Mouse (Mus musculus): ENCODE data around the gene Ltb4r2. TPM values are rescaled to one million over a fixed set of nuclear protein-coding genes. Genes with fewer than 3 reads are reported as not detected.
"Not testable (repeated sequence)": the region's sequence is repeated elsewhere in the genome, so short reads cannot be mapped to it uniquely, and the experiment has no call there.

The Ltb4r2 gene
- polyA plus RNA-seq, 1 experiment from 2014 or later: 0.27 TPM

DNA sequence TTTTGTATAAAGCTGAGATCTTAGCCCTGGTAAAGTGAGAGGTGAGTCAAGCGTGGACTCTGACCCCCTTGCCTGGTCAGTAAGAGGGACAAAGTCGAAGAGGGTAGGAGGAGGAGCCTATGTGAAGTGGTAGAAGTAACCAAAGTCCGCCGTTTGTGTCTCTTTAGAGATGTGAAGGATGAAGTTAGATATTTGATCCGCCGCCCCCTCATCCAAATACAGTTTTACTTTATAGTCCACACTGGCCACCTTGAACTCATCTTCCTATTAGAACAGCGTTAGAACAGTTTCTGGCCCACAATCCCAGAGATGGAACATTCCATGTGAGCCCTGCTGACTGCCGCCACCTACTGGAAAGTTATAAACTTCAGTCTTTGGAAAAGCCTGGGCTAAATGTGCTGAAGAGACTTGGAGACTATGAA is 2.9 kb upstream of the Ltb4r2 start, which contains the start of gene Cideb:
TSS of gene Cideb (minus strand) at position 96 of the 422 bp plus-strand sequence.
- WGBS: 6% methylated on average over 8 of the region's 8 CpGs
- ATAC-seq (ENCODE audit: insufficient number of reproducible peaks, insufficient read depth, low FRiP score, low read depth): no peak
- no peak within 1 kb of the TSS for H3K27ac ChIP-seq (replicated peaks in 1 of 2; ENCODE audit: control insufficient read depth in 1 of 2, insufficient read depth in 1 of 2, low read depth in 2 of 2, low read length in 2 of 2)
- H3K4me2 ChIP-seq (ENCODE audit: low read length): peak within 1 kb of the TSS; percentile 48
- no peak within 1 kb of the TSS for H3K9ac ChIP-seq (ENCODE audit: low read length)
- peaks cover 29% of the 10 kb centered on the region for H3K36me3 ChIP-seq (ENCODE audit: control insufficient read depth, insufficient read depth, low read length)
- peaks cover 15% of the 10 kb centered on the region for H3K27me3 ChIP-seq (ENCODE audit: control insufficient read depth, insufficient read depth, low read length)
- no peaks in the 10 kb centered on the region for H3K9me3 ChIP-seq (ENCODE audit: control insufficient read depth, low read length)
- peaks cover 15 to 25% of the 10 kb centered on the region in 2 experiments for H3K4me1 ChIP-seq (ENCODE audit: control insufficient read depth in 2 of 2, insufficient read depth in 2 of 2, low read length in 2 of 2)
- H3K4me3 ChIP-seq (ENCODE audit: control insufficient read depth in 1 of 2, insufficient read depth in 1 of 2, low read depth in 1 of 2, low read length in 2 of 2): no peak within 1 kb of the TSS

DNA sequence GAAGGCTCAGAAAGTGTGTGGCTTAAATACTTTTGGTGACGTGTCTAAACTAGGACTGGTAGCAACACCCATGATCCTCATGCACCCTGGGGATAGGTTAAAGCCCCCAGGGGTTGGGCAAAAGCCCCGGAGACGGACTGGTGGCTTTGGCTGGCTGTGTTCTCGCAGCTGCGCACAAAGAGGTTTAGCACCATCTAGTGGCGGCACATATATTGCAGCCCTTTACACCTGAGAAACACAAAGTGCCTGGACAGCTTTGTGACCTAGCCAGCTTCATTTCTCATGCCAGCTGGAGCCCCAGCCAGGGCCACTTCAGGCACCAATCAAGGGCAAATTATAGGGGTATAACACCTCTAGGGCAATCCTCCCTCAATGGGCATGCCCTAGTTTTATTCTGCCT is 1.1 kb upstream of the Ltb4r2 start:
- H3K4me1 ChIP-seq (ENCODE audit: control insufficient read depth in 2 of 2, insufficient read depth in 2 of 2, low read length in 2 of 2): peaks cover 22 to 29% of the 10 kb centered on the region in 2 experiments
- ATAC-seq (ENCODE audit: insufficient number of reproducible peaks, insufficient read depth, low FRiP score, low read depth); H3K9me3 ChIP-seq (ENCODE audit: control insufficient read depth, low read length); H3K27ac ChIP-seq (replicated peaks in 1 of 2; ENCODE audit: control insufficient read depth in 1 of 2, insufficient read depth in 1 of 2, low read depth in 2 of 2, low read length in 2 of 2): not testable (repeated sequence)
- H3K4me3 ChIP-seq (ENCODE audit: control insufficient read depth in 1 of 2, insufficient read depth in 1 of 2, low read depth in 1 of 2, low read length in 2 of 2): peak overlapping the region in 1 of 2 experiments; percentile 20; a peak in 3 of 4 replicates
- H3K9ac ChIP-seq (ENCODE audit: low read length): peak overlapping the region; percentile 57; the same call in 1 of the 2 replicates
- WGBS: 2% methylated on average over 6 of the region's 6 CpGs
- peak overlapping the region; percentile 61 for H3K4me2 ChIP-seq (ENCODE audit: low read length)
- H3K27me3 ChIP-seq (ENCODE audit: control insufficient read depth, insufficient read depth, low read length): peaks cover 15% of the 10 kb centered on the region
- H3K36me3 ChIP-seq (ENCODE audit: control insufficient read depth, insufficient read depth, low read length): peaks cover 11% of the 10 kb centered on the region

DNA sequence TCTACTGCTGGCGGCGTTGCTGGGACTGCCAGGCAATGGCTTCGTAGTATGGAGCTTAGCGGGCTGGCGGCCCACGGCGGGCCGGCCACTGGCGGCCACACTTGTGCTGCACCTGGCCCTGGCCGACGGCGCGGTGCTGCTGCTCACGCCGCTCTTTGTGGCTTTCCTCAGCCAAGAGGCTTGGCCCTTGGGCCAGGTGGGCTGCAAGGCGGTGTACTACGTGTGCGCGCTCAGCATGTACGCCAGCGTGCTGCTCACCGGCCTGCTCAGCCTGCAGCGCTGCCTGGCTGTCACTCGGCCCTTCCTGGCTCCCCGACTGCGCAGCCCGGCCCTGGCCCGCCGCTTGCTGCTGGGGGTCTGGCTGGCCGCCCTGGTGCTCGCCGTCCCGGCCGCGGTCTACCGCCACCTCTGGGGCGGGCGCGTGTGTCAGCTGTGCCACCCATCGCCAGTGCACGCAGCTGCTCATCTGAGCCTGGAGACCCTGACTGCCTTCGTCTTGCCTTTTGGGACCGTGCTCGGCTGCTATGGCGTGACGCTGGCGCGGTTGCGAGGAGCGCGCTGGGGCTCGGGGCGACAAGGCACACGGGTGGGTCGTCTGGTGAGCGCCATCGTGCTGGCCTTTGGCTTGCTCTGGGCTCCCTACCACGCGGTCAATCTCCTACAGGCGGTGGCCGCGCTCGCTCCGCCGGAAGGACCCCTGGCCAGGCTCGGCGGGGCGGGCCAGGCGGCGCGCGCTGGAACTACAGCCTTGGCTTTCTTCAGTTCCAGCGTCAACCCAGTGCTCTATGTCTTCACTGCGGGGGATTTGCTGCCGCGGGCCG is 983 bp downstream of the Ltb4r2 start:
- WGBS: under 1% methylated on average over 77 of the region's 77 CpGs
- Histone ChIP-seq H3K4me2 (ENCODE audit: low read length) (peak overlapping the region; percentile 99), H3K27ac (replicated peaks in 1 of 2; ENCODE audit: control insufficient read depth in 1 of 2, insufficient read depth in 1 of 2, low read depth in 2 of 2, low read length in 2 of 2) (0 out of 4 replicates have a peak overlapping the region, but pooled peaks of 1 of the 2 experiments have one; percentile 36), H3K4me1 (ENCODE audit: control insufficient read depth in 2 of 2, insufficient read depth in 2 of 2, low read length in 2 of 2) (peaks cover 22 to 29% of the 10 kb centered on the region in 2 experiments), H3K9ac (ENCODE audit: low read length) (peak overlapping the region; percentile 78), H3K4me3 (ENCODE audit: control insufficient read depth in 1 of 2, insufficient read depth in 1 of 2, low read depth in 1 of 2, low read length in 2 of 2) (peak overlapping the region; percentile 48 to 54), H3K9me3 (ENCODE audit: control insufficient read depth, low read length) (no peaks in the 10 kb centered on the region), H3K27me3 (ENCODE audit: control insufficient read depth, insufficient read depth, low read length) (peaks cover 27% of the 10 kb centered on the region), H3K36me3 (ENCODE audit: control insufficient read depth, insufficient read depth, low read length) (no peaks in the 10 kb centered on the region)
- peak; percentile 55 for ATAC-seq (ENCODE audit: insufficient number of reproducible peaks, insufficient read depth, low FRiP score, low read depth)

DNA sequence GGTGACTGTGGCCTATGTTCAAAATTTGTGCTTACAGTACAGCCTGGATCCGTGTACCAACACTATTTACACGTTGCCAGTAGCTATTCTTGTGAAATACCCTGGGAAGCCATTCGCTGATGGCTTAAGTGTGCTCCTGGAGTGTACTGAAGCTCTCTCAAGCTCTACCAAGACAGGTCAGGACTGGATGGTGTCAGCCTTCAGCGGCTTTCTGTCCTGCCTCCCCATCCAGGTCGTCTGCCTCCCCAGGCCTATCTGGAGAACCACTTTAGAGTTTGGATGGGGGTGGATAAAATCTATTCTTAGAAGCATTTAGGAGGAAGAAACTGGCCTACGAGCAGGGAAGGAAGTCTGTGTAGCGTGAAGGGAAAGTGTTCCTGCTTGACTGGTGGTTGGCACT is 1.9 kb downstream of the Ltb4r2 start:
- H3K4me1 ChIP-seq (ENCODE audit: control insufficient read depth in 2 of 2, insufficient read depth in 2 of 2, low read length in 2 of 2): peaks cover 25 to 26% of the 10 kb centered on the region in 2 experiments
- H3K36me3 ChIP-seq (ENCODE audit: control insufficient read depth, insufficient read depth, low read length): no peaks in the 10 kb centered on the region
- H3K27ac ChIP-seq (replicated peaks in 1 of 2; ENCODE audit: control insufficient read depth in 1 of 2, insufficient read depth in 1 of 2, low read depth in 2 of 2, low read length in 2 of 2): 0 out of 4 replicates have a peak overlapping the region, but pooled peaks have one; percentile 11 to 19
- no peaks in the 10 kb centered on the region for H3K9me3 ChIP-seq (ENCODE audit: control insufficient read depth, low read length)
- ATAC-seq (ENCODE audit: insufficient number of reproducible peaks, insufficient read depth, low FRiP score, low read depth): no peak
- 16% methylated on average over 7 of the region's 7 CpGs for WGBS
- H3K4me2 ChIP-seq (ENCODE audit: low read length): peak overlapping the region; percentile 99; the same call in 1 of the 2 replicates
- no peak overlapping the region for H3K4me3 ChIP-seq (ENCODE audit: control insufficient read depth in 1 of 2, insufficient read depth in 1 of 2, low read depth in 1 of 2, low read length in 2 of 2)
- H3K9ac ChIP-seq (ENCODE audit: low read length): peak overlapping the region; percentile 78
- H3K27me3 ChIP-seq (ENCODE audit: control insufficient read depth, insufficient read depth, low read length): peaks cover 30% of the 10 kb centered on the region

DNA sequence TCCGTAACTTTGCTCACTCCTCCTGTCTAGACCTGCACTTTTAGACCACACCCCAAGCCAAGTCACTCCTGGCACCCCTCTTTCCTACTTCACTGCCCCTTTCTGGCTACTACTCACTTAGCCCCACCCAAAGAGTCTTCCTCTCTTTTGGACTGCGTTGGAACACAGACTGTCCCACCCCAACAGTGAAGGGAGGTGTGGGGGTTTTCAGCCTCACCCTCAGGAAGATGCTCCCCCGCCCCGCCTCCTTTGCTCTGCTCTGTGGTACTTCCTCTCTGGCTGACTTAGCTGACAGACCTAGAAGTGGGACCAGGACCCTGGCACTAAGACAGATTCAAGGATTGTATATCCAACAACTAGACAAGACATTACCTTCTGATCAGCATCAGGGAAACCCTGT is 4.5 kb downstream of the Ltb4r2 start, which contains the start of gene Ltb4r1:
TSS of gene Ltb4r1 (plus strand) at position 267 of the 400 bp plus-strand sequence.
- WGBS: 67% methylated on average over 4 of the region's 4 CpGs
- Histone ChIP-seq H3K4me2 (ENCODE audit: low read length) (no peak within 1 kb of the TSS), H3K27me3 (ENCODE audit: control insufficient read depth, insufficient read depth, low read length) (peaks cover 26% of the 10 kb centered on the region), H3K4me3 (ENCODE audit: control insufficient read depth in 1 of 2, insufficient read depth in 1 of 2, low read depth in 1 of 2, low read length in 2 of 2) (no peak within 1 kb of the TSS), H3K9me3 (ENCODE audit: control insufficient read depth, low read length) (no peaks in the 10 kb centered on the region), H3K36me3 (ENCODE audit: control insufficient read depth, insufficient read depth, low read length) (no peaks in the 10 kb centered on the region), H3K9ac (ENCODE audit: low read length) (no peak within 1 kb of the TSS), H3K4me1 (ENCODE audit: control insufficient read depth in 2 of 2, insufficient read depth in 2 of 2, low read length in 2 of 2) (peaks cover 22 to 25% of the 10 kb centered on the region in 2 experiments), H3K27ac (replicated peaks in 1 of 2; ENCODE audit: control insufficient read depth in 1 of 2, insufficient read depth in 1 of 2, low read depth in 2 of 2, low read length in 2 of 2) (no peak within 1 kb of the TSS)
- ATAC-seq (ENCODE audit: insufficient number of reproducible peaks, insufficient read depth, low FRiP score, low read depth): no peak

DNA sequence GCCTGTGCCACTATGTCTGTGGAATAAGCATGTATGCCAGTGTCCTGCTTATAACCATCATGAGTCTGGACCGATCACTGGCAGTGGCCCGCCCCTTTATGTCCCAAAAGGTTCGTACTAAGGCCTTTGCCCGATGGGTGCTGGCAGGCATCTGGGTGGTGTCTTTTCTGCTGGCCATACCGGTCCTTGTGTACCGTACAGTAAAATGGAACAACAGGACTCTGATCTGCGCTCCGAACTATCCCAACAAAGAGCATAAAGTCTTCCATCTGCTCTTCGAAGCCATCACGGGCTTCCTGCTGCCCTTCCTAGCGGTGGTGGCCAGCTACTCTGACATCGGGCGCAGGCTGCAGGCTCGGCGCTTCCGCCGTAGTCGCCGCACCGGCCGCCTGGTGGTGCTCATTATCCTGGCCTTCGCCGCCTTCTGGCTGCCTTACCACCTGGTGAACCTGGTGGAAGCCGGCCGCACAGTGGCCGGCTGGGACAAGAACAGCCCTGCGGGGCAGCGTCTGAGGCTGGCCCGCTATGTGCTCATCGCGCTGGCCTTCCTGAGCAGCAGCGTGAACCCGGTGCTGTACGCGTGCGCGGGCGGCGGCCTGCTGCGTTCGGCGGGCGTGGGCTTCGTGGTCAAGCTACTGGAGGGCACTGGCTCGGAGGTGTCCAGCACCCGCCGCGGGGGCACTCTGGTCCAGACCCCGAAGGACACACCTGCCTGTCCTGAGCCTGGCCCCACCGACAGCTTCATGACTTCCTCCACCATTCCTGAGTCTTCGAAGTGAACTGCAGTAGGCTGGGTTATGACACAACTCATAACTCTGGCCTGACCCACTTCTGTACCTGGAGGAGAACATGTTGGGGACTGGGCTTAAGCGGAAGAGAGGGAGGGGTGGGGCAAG is 6.5 kb downstream of the Ltb4r2 start:
- Histone ChIP-seq H3K27me3 (ENCODE audit: control insufficient read depth, insufficient read depth, low read length) (peaks cover 15% of the 10 kb centered on the region), H3K9me3 (ENCODE audit: control insufficient read depth, low read length) (no peaks in the 10 kb centered on the region)

DNA sequence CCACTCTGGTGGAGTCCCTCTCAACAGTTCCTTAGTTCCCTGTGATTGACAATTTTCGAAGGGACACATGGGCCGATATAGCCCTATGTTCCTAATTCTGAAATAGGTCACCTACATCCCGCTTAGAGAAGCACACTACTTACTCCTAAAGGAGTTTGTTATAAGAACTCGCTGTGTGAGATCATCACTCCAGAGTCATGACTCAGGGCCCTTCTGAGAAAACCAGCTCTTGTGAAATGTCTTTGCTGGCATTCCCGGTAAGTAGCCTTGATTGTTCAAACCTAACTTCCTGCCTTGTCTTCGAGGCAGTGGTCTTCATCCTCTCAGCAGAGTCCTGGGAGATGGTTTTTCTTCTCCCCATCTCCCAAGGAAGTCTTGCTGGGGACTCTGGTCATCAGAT is 7.3 kb downstream of the Ltb4r2 start:
- Histone ChIP-seq H3K9me3 (ENCODE audit: control insufficient read depth, low read length) (no peaks in the 10 kb centered on the region), H3K4me2 (ENCODE audit: low read length) (no peak overlapping the region), H3K4me3 (ENCODE audit: control insufficient read depth in 1 of 2, insufficient read depth in 1 of 2, low read depth in 1 of 2, low read length in 2 of 2) (no peak overlapping the region), H3K36me3 (ENCODE audit: control insufficient read depth, insufficient read depth, low read length) (0 out of 2 replicates have a peak, but pooled peaks cover 5% of the 10 kb centered on the region), H3K27ac (replicated peaks in 1 of 2; ENCODE audit: control insufficient read depth in 1 of 2, insufficient read depth in 1 of 2, low read depth in 2 of 2, low read length in 2 of 2) (no peak overlapping the region), H3K27me3 (ENCODE audit: control insufficient read depth, insufficient read depth, low read length) (peaks cover 15% of the 10 kb centered on the region), H3K9ac (ENCODE audit: low read length) (peak overlapping the region; percentile 67; the same call in 1 of the 2 replicates), H3K4me1 (ENCODE audit: control insufficient read depth in 2 of 2, insufficient read depth in 2 of 2, low read length in 2 of 2) (peaks cover 6 to 10% of the 10 kb centered on the region in 2 experiments; a peak in 2 of 4 replicates)
- no peak for ATAC-seq (ENCODE audit: insufficient number of reproducible peaks, insufficient read depth, low FRiP score, low read depth)
- 83% methylated on average over 6 of the region's 6 CpGs for WGBS

More for the DNA sequence above, 6.5 kb downstream of the Ltb4r2 start:
- H3K4me1 ChIP-seq (ENCODE audit: control insufficient read depth in 2 of 2, insufficient read depth in 2 of 2, low read length in 2 of 2): peaks cover 13 to 18% of the 10 kb centered on the region in 2 experiments
- no peak overlapping the region for H3K27ac ChIP-seq (replicated peaks in 1 of 2; ENCODE audit: control insufficient read depth in 1 of 2, insufficient read depth in 1 of 2, low read depth in 2 of 2, low read length in 2 of 2)
- no peaks in the 10 kb centered on the region for H3K36me3 ChIP-seq (ENCODE audit: control insufficient read depth, insufficient read depth, low read length)
- H3K4me3 ChIP-seq (ENCODE audit: control insufficient read depth in 1 of 2, insufficient read depth in 1 of 2, low read depth in 1 of 2, low read length in 2 of 2): peak overlapping the region; percentile 28 to 38
- no peak for ATAC-seq (ENCODE audit: insufficient number of reproducible peaks, insufficient read depth, low FRiP score, low read depth)
- WGBS: 11% methylated on average over 52 of the region's 52 CpGs
- peak overlapping the region; percentile 67 for H3K9ac ChIP-seq (ENCODE audit: low read length)
- peak overlapping the region; percentile 83 for H3K4me2 ChIP-seq (ENCODE audit: low read length)
